Mouse (Mus musculus): ENCODE results near the gene Acot12.

Acot12 gene

GRCm38 (mm10) chr13:91741280-91742047 is at the start of gene Acot12:
Gene Acot12, plus strand, starts transcription at chr13:91741512.
- no peak for DNase-seq (ENCODE audit: low spot score)

- DNase-seq (ENCODE audit: low spot score), result no peak
Observed at GRCm38 (mm10) chr13:91693615-91694014, 47.7 kb upstream of the Acot12 start.

- DNase-seq (ENCODE audit: low spot score), result no peak
Observed at GRCm38 (mm10) chr13:91695406-91695805, 45.9 kb upstream of the Acot12 start.

- DNase-seq (ENCODE audit: low spot score), result no peak
Observed at GRCm38 (mm10) chr13:91696109-91696645, 45.1 kb upstream of the Acot12 start.

GRCm38 (mm10) chr13:91697011-91697410 is 44.3 kb upstream of the Acot12 start:
- peak; percentile 42 for DNase-seq (ENCODE audit: low spot score)

- peak; percentile 1 for DNase-seq (ENCODE audit: low spot score)
Observed at GRCm38 (mm10) chr13:91702337-91702736, 39.0 kb upstream of the Acot12 start.

- DNase-seq (ENCODE audit: low spot score), result no peak
Observed at GRCm38 (mm10) chr13:91719487-91719886, 21.8 kb upstream of the Acot12 start.

GRCm38 (mm10) chr13:91723108-91723735 is 18.1 kb upstream of the Acot12 start:
- no peak for DNase-seq (ENCODE audit: low spot score)

GRCm38 (mm10) chr13:91723736-91724119 is 17.6 kb upstream of the Acot12 start:
- DNase-seq (ENCODE audit: low spot score), result no peak

- no peak for DNase-seq (ENCODE audit: low spot score)
Observed at GRCm38 (mm10) chr13:91724211-91724610, 17.1 kb upstream of the Acot12 start.

GRCm38 (mm10) chr13:91725130-91725529 is 16.2 kb upstream of the Acot12 start:
- no peak for DNase-seq (ENCODE audit: low spot score)

- no peak for DNase-seq (ENCODE audit: low spot score)
Observed at GRCm38 (mm10) chr13:91727899-91728298, 13.4 kb upstream of the Acot12 start.

- DNase-seq (ENCODE audit: low spot score), result no peak
Observed at GRCm38 (mm10) chr13:91737191-91737590, 4.1 kb upstream of the Acot12 start.

GRCm38 (mm10) chr13:91740851-91741250 is 461 bp upstream of the Acot12 start:
- no peak for DNase-seq (ENCODE audit: low spot score)

- no peak for DNase-seq (ENCODE audit: low spot score)
Observed at GRCm38 (mm10) chr13:91743180-91743579, 1.9 kb downstream of the Acot12 start.

GRCm38 (mm10) chr13:91746470-91746869 is 5.2 kb downstream of the Acot12 start:
- DNase-seq (ENCODE audit: low spot score), result no peak

GRCm38 (mm10) chr13:91748401-91748800 is 7.1 kb downstream of the Acot12 start:
- DNase-seq (ENCODE audit: low spot score), result no peak

- DNase-seq (ENCODE audit: low spot score), result no peak
Observed at GRCm38 (mm10) chr13:91749981-91750380, 8.7 kb downstream of the Acot12 start.

- no peak for DNase-seq (ENCODE audit: low spot score)
Observed at GRCm38 (mm10) chr13:91753724-91754123, 12.4 kb downstream of the Acot12 start.

- DNase-seq (ENCODE audit: low spot score), result no peak
Observed at GRCm38 (mm10) chr13:91754762-91755161, 13.4 kb downstream of the Acot12 start.

- DNase-seq (ENCODE audit: low spot score), result no peak
Observed at GRCm38 (mm10) chr13:91756230-91756629, 14.9 kb downstream of the Acot12 start.

- no peak for DNase-seq (ENCODE audit: low spot score)
Observed at GRCm38 (mm10) chr13:91758316-91759048, 17.2 kb downstream of the Acot12 start.

- DNase-seq (ENCODE audit: low spot score), result no peak
Observed at GRCm38 (mm10) chr13:91759791-91760190, 18.5 kb downstream of the Acot12 start.
